Mouse (Mus musculus) liver, embryonic 15.5 days (tissue): ENCODE measurements around the gene Inka2. TPM values are rescaled to one million over a fixed set of nuclear protein-coding genes. Genes with fewer than 3 reads are reported as not detected.
A peak's percentile ranks its signal among the peaks of the same experiment; 100 is the strongest.

ENCODE experiments used
- ATAC-seq: fragments of 200-750 bp; cut with Nextera tagmentation; 2 replicates; pipeline ENCODE4 v1.8.0; 2017; ENCODE audit warnings: moderate number of reproducible peaks, mild to moderate bottlenecking, moderate library complexity; ENCODE audit not compliant: insufficient read depth
- H3K27ac ChIP-seq: fragments of 300-500 bp; sonication (generic); replicated peaks from 2 replicates; pipeline ENCODE4 v1.5.1; 2015; ENCODE audit warnings: mild to moderate bottlenecking, inconsistent platforms
- H3K27me3 ChIP-seq: fragments of 300-500 bp; sonication (generic); 2 replicates; pipeline ENCODE4 v1.6.1; 2015; ENCODE audit warnings: mild to moderate bottlenecking, inconsistent platforms
- H3K36me3 ChIP-seq: fragments of 300-500 bp; sonication (generic); replicated peaks from 2 replicates; pipeline ENCODE4 v1.6.1; 2015; ENCODE audit warnings: moderate library complexity, mild to moderate bottlenecking, inconsistent platforms
- H3K4me1 ChIP-seq: fragments of 300-500 bp; sonication (generic); replicated peaks from 2 replicates; pipeline ENCODE4 v1.6.1; 2015; ENCODE audit warnings: inconsistent platforms
- H3K4me2 ChIP-seq: fragments of 300-500 bp; sonication (generic); 2 replicates; pipeline ENCODE4 v1.6.1; 2015; ENCODE audit warnings: moderate library complexity, mild to moderate bottlenecking, inconsistent platforms
- H3K4me3 ChIP-seq: fragments of 300-500 bp; sonication (generic); replicated peaks from 2 replicates; pipeline ENCODE4 v1.5.1; 2015; ENCODE audit warnings: mild to moderate bottlenecking, inconsistent platforms
- H3K9ac ChIP-seq: fragments of 300-500 bp; sonication (generic); 2 replicates; pipeline ENCODE4 v1.6.1; 2015; ENCODE audit warnings: moderate library complexity, mild to moderate bottlenecking, inconsistent platforms
- H3K9me3 ChIP-seq: fragments of 300-500 bp; sonication (generic); replicated peaks from 2 replicates; pipeline ENCODE4 v1.6.1; 2016; ENCODE audit warnings: inconsistent platforms
- WGBS: fragments of 180-500 bp; shearing (Covaris S2); methylation state at CpG from one replicate; pipeline ENCODE4 v1.1.7; 2015; ENCODE audit warnings: mixed read lengths; ENCODE audit not compliant: insufficient replicate concordance; 5-methylcytosine and 5-hydroxymethylcytosine counted together
- polyA plus RNA-seq: library from polyadenylated mRNA; unstranded; fragments of >200 nt; fragmentation: Nextera tagmentation; extraction: Ambion mirVana; gene quantifications from 2 replicates; pipeline ENCODE4 v1.2.1, GENCODE M21; 2015

Gene Inka2
- polyA plus RNA-seq, 1 experiment from 2014 or later, result 0.32 TPM

DNA sequence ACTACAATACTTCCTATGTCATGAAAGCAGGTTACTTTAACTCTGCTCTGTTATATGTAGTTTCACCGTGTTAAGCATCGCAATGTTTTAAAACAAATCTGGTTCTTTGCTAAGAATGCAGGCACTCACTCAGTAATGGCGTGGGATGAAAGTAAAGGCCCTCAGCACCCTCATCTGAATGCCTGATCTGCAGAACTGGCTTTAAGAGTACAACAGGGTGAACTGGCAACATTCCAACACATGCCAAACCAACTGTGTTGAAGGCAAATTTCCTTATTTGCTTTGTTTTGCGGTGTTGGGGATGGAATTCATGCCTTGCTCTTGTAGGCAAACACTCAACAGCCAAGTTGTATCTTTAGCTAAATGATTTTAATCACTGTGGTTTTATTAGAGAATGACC lies 29.1 kb downstream of the Inka2 start:
- no peaks in the 10 kb centered on the region for H3K4me1 ChIP-seq
- no peaks in the 10 kb centered on the region for H3K9me3 ChIP-seq
- no peak overlapping the region for H3K4me3 ChIP-seq
- H3K27ac ChIP-seq, result no peak overlapping the region
- no peak overlapping the region for H3K9ac ChIP-seq
- WGBS, result 91% methylated on average over 4 of the region's 4 CpGs
- H3K4me2 ChIP-seq, result no peak overlapping the region
- no peaks in the 10 kb centered on the region for H3K27me3 ChIP-seq
- no peak for ATAC-seq
- peaks cover 79% of the 10 kb centered on the region for H3K36me3 ChIP-seq

- Histone ChIP-seq H3K27me3 (no peaks in the 10 kb centered on the region), H3K4me1 (no peaks in the 10 kb centered on the region), H3K4me2 (no peak overlapping the region), H3K4me3 (no peak overlapping the region), H3K36me3 (peaks cover 77% of the 10 kb centered on the region), H3K27ac (no peak overlapping the region), H3K9ac (no peak overlapping the region), H3K9me3 (no peaks in the 10 kb centered on the region)
- ATAC-seq, result no peak
Measured at GRCm38 (mm10) chr3:105735285-105735684, 30.9 kb downstream of the Inka2 start.

- Histone ChIP-seq H3K9me3 (no peaks in the 10 kb centered on the region), H3K4me3 (no peak overlapping the region), H3K36me3 (peaks cover 73% of the 10 kb centered on the region), H3K27me3 (no peaks in the 10 kb centered on the region), H3K4me2 (no peak overlapping the region), H3K9ac (no peak overlapping the region), H3K4me1 (no peaks in the 10 kb centered on the region), H3K27ac (no peak overlapping the region)
- no peak for ATAC-seq
- WGBS, result 88% methylated on average over 1 of the region's 1 CpGs
Measured at GRCm38 (mm10) chr3:105736148-105736547, 31.7 kb downstream of the Inka2 start.

DNA sequence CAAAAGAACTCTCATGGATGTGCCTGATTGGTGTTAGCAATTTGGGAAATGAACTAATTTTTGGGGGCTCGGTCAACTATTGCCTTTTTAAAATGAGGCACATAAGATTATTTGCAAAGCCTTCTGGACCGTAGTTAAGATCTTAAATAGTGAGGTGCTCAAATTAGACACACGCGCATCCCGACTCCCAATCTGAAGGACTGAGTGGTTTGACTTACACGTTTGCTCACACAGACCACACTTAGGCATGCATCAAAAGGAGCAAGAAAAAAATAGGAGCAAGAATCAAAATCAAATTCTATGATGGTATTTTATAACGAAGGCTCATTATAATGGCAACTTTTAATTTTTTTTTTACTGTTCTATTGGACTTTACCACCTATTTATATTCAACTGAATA lies 32.7 kb downstream of the Inka2 start:
- Histone ChIP-seq H3K27me3 (no peaks in the 10 kb centered on the region), H3K9me3 (no peaks in the 10 kb centered on the region), H3K4me2 (no peak overlapping the region), H3K36me3 (peaks cover 67% of the 10 kb centered on the region), H3K4me1 (no peaks in the 10 kb centered on the region), H3K27ac (no peak overlapping the region), H3K4me3 (no peak overlapping the region), H3K9ac (no peak overlapping the region)
- ATAC-seq, result no peak
- 93% methylated on average over 7 of the region's 7 CpGs for WGBS

GRCm38 (mm10) chr3:105737666-105738065 lies 33.3 kb downstream of the Inka2 start:
- WGBS, result 75% methylated on average over 3 of the region's 3 CpGs
- H3K4me3 ChIP-seq, result no peak overlapping the region
- no peak for ATAC-seq
- H3K27ac ChIP-seq, result no peak overlapping the region
- no peaks in the 10 kb centered on the region for H3K27me3 ChIP-seq
- no peaks in the 10 kb centered on the region; the same call in 1 of the 2 replicates for H3K4me1 ChIP-seq
- no peak overlapping the region for H3K4me2 ChIP-seq
- no peaks in the 10 kb centered on the region for H3K9me3 ChIP-seq
- H3K9ac ChIP-seq, result no peak overlapping the region
- peaks cover 61% of the 10 kb centered on the region for H3K36me3 ChIP-seq

GRCm38 (mm10) chr3:105746542-105746941 lies 42.1 kb downstream of the Inka2 start:
- Histone ChIP-seq H3K27ac (no peak overlapping the region), H3K9me3 (no peaks in the 10 kb centered on the region), H3K9ac (no peak overlapping the region), H3K4me1 (peaks cover 4% of the 10 kb centered on the region; the same call in 1 of the 2 replicates), H3K36me3 (peaks cover 24% of the 10 kb centered on the region), H3K4me2 (no peak overlapping the region), H3K27me3 (no peaks in the 10 kb centered on the region), H3K4me3 (no peak overlapping the region)
- 63% methylated on average over 2 of the region's 2 CpGs for WGBS
- ATAC-seq, result no peak

DNA sequence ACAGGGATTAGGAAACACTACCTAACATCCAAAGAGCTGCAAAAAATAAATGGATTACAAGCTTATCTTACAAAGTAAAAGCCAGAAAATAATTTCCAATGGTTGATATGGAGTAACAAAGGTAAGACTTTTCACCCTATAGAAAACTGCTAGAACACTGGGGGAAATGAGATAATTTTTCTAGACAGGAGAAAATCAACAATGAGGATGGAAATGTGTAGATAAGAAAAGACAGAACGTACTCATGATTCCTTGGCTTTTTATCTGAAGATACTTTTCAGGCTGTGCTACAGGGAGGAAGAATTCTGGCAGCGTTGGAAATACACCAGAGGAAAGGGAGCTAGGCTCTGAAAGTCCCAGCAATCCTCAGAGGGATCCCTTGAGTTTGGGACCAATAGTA lies 46.4 kb downstream of the Inka2 start:
- Histone ChIP-seq H3K27me3 (no peaks in the 10 kb centered on the region), H3K9ac (no peak overlapping the region), H3K4me2 (no peak overlapping the region), H3K4me3 (no peak overlapping the region), H3K4me1 (peaks cover 21% of the 10 kb centered on the region), H3K27ac (no peak overlapping the region), H3K9me3 (no peaks in the 10 kb centered on the region), H3K36me3 (peaks cover 20% of the 10 kb centered on the region)
- ATAC-seq, result no peak
- 22% methylated on average over 2 of the region's 2 CpGs for WGBS

DNA sequence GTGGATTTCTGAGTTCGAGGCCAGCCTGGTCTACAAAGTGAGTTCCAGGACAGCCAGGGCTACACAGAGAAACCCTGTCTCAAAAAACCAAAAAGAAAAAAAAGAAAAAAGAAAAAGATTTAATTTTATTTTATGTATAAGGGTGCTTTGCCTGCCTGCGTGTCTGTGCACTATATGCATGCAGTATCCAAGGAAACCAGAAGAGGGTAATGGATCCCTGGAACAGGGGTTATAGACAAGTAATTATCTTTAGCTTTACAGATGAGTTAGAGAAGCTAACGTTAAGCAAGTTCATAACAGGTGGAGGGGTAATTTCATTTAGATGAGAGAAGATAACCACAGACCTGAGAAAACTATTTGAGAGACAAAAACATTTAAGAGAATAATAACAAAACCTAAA lies 49.8 kb downstream of the Inka2 start:
- 70% methylated on average over 3 of the region's 3 CpGs for WGBS
- 0 out of 2 replicates have a peak, but pooled peaks cover 5% of the 10 kb centered on the region for H3K36me3 ChIP-seq
- H3K27me3 ChIP-seq, result no peaks in the 10 kb centered on the region
- no peak overlapping the region for H3K27ac ChIP-seq
- no peak overlapping the region for H3K4me2 ChIP-seq
- H3K9me3 ChIP-seq, result no peaks in the 10 kb centered on the region
- H3K4me3 ChIP-seq, result no peak overlapping the region
- no peak overlapping the region for H3K9ac ChIP-seq
- peaks cover 42% of the 10 kb centered on the region for H3K4me1 ChIP-seq
- ATAC-seq, result no peak

GRCm38 (mm10) chr3:105755123-105755522 lies 50.7 kb downstream of the Inka2 start:
- Histone ChIP-seq H3K4me2 (no peak overlapping the region), H3K9ac (no peak overlapping the region), H3K9me3 (no peaks in the 10 kb centered on the region), H3K4me1 (peaks cover 42% of the 10 kb centered on the region), H3K27ac (no peak overlapping the region), H3K4me3 (no peak overlapping the region), H3K27me3 (no peaks in the 10 kb centered on the region), H3K36me3 (no peaks in the 10 kb centered on the region)
- ATAC-seq, result no peak
- 89% methylated on average over 9 of the region's 9 CpGs for WGBS

- Histone ChIP-seq H3K27me3 (no peaks in the 10 kb centered on the region), H3K9ac (no peak overlapping the region), H3K4me2 (no peak overlapping the region), H3K4me1 (peaks cover 51% of the 10 kb centered on the region), H3K4me3 (no peak overlapping the region), H3K9me3 (no peaks in the 10 kb centered on the region), H3K36me3 (no peaks in the 10 kb centered on the region), H3K27ac (no peak overlapping the region; the same call in 1 of the 2 replicates)
- 64% methylated on average over 2 of the region's 2 CpGs for WGBS
- ATAC-seq, result no peak
Measured at GRCm38 (mm10) chr3:105756505-105756904, 52.1 kb downstream of the Inka2 start.

DNA sequence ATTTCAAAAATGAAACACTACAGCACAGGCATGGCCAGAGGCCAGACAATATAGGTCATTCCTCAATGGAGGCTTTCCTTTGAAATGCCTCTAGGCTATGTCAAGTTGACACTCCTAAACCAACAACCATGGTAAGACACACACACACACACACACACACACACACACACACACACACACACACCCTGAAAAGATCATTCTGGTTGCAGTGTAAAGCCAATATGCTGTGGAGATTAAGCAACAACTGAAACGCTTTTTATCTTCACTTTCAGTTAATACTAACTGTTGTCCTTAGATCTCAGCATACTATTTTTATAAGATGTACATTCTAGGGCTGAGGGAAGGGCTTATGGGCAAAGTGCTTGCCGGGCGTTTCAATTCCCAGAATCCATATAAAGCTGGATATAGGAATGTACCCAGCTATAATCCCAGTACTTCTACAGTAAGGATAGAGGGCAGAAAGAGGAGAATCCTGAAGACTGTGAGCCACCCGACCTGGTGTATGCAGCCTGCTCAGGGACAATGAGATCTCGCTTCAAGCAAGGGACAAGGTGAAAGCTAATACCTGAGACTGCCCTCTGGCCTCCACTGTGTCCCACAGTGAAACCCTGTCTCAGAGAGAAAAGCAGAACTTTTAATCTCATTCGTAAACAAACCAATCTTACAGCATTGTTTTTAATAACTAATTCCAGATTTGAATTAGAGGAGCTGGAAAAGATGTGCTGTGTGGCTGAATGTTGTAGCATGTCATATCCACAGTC lies 53.1 kb downstream of the Inka2 start:
- Histone ChIP-seq H3K4me2 (no peak overlapping the region), H3K4me1 (peaks cover 43% of the 10 kb centered on the region), H3K9me3 (no peaks in the 10 kb centered on the region), H3K27ac (peak overlapping the region; percentile 51; the same call in 1 of the 2 replicates), H3K27me3 (no peaks in the 10 kb centered on the region), H3K36me3 (no peaks in the 10 kb centered on the region), H3K9ac (no peak overlapping the region), H3K4me3 (no peak overlapping the region)
- WGBS, result 45% methylated on average over 6 of the region's 6 CpGs
- peak; percentile 47; the same call in 1 of the 2 replicates for ATAC-seq

DNA sequence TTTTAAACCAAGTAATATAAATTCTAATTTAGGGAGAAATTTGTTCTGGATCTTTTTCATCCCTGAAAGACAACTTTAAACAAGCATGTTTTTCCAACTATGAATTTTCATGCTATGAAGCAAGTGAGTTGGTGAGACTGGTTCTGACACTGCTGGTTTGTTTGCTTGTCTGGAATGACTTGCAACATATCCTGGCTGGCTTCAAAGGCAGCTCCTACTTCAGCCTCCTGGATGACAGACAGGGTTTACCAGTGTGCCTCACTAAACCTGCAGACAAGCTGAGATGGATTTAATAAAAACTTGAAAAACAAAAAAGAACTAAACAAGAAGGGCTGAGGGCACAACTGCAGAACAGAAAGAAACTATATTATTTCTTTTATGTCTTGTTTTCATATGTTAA lies 53.7 kb downstream of the Inka2 start:
- no peak overlapping the region for H3K4me3 ChIP-seq
- H3K9ac ChIP-seq, result no peak overlapping the region
- 0 out of 2 replicates have a peak overlapping the region, but pooled peaks have one; percentile 39 for H3K27ac ChIP-seq
- H3K36me3 ChIP-seq, result no peaks in the 10 kb centered on the region
- H3K4me1 ChIP-seq, result peaks cover 40% of the 10 kb centered on the region
- no peaks in the 10 kb centered on the region for H3K9me3 ChIP-seq
- 0 out of 2 replicates have a peak, but pooled peaks have one; percentile 44 for ATAC-seq
- no peak overlapping the region for H3K4me2 ChIP-seq
- no peaks in the 10 kb centered on the region for H3K27me3 ChIP-seq
